Mouse (Mus musculus) ES-E14 (cell line): ENCODE measurements at regions not wholly inside any gene's neighbourhood (a gene's known extent, or its start where the extent isn't known, plus 50 kb on each side); places are given as distances from the start of the nearest gene placed in this dataset.

Experiments
- DNase-seq: peaks from one replicate; pipeline ENCODE4 v3.0.0-alpha.2; 2013; ENCODE audit warnings: low read depth, low spot score
- H3K27ac ChIP-seq: 2 replicates; pipeline ENCODE4 v1.5.1; 2012; ENCODE audit warnings: low read depth, mild to moderate bottlenecking, low read length, moderate library complexity, mixed read lengths; ENCODE audit not compliant: poor library complexity, insufficient read depth, severe bottlenecking
- H3K36me3 ChIP-seq: 2 replicates; pipeline ENCODE4 v1.6.1; 2012; ENCODE audit warnings: mild to moderate bottlenecking, low read length, moderate library complexity, mixed read lengths; ENCODE audit not compliant: control insufficient read depth, poor library complexity, insufficient read depth, severe bottlenecking
- H3K4me1 ChIP-seq, 2 experiments: fragments of 150-350 bp in 1 of 2; sonication (generic) in 1 of 2; 2 replicates each; pipeline ENCODE4 v1.6.1; 2012; ENCODE audit warnings: low read length in 2 of 2, mild to moderate bottlenecking in 1 of 2, mixed read lengths in 1 of 2; ENCODE audit not compliant: control insufficient read depth in 2 of 2, insufficient read depth in 2 of 2, poor library complexity in 1 of 2
- H3K4me3 ChIP-seq, 2 experiments: fragments of 150-350 bp in 1 of 2; sonication (generic) in 1 of 2; 2 replicates each; pipeline ENCODE4 v1.5.1; 2012; ENCODE audit warnings: low read length in 2 of 2, low read depth in 1 of 2, mild to moderate bottlenecking in 1 of 2, mixed read lengths in 1 of 2; ENCODE audit not compliant: insufficient read depth in 1 of 2, poor library complexity in 1 of 2, severe bottlenecking in 1 of 2
- H3K9ac ChIP-seq: 2 replicates; pipeline ENCODE4 v1.6.1; 2012; ENCODE audit warnings: low read depth, mild to moderate bottlenecking, low read length, mixed read lengths; ENCODE audit not compliant: poor library complexity, insufficient read depth, severe bottlenecking
- H3K9me3 ChIP-seq: fragments of 150-350 bp; sonication (generic); 2 replicates; pipeline ENCODE4 v1.6.1; 2012; ENCODE audit warnings: low read depth, mild to moderate bottlenecking, low read length; ENCODE audit not compliant: control insufficient read depth, insufficient read depth
- CHD2 ChIP-seq: IDR thresholded peaks from 2 replicates; pipeline ENCODE4 v1.6.1; 2014; ENCODE audit warnings: mild to moderate bottlenecking, low read depth, low read length, inconsistent platforms
- HCFC1 ChIP-seq: IDR thresholded peaks from 2 replicates; pipeline ENCODE4 v1.6.1; 2012; ENCODE audit warnings: low read length, inconsistent platforms, borderline replicate concordance; ENCODE audit not compliant: insufficient read depth
- MAFK ChIP-seq: IDR thresholded peaks from 2 replicates; pipeline ENCODE4 v1.6.1; 2014; ENCODE audit warnings: mild to moderate bottlenecking, low read depth, low read length, inconsistent platforms; ENCODE audit not compliant: insufficient read depth
- ZC3H11A ChIP-seq: IDR thresholded peaks from 2 replicates; pipeline ENCODE4 v1.6.1; 2012; ENCODE audit warnings: low read depth, mild to moderate bottlenecking, inconsistent platforms, low read length, borderline replicate concordance
- ZNF384 ChIP-seq: IDR thresholded peaks from 2 replicates; pipeline ENCODE4 v1.6.1; 2012; ENCODE audit warnings: low read depth, low read length, inconsistent platforms
- in situ Hi-C, 2 experiments: fragments of 600-800 bp; cut with MboI; formaldehyde crosslinking; loops; one replicate each; pipeline ENCODE4 v1.15.1; 2025; ENCODE audit warnings: low sequenced_read_pairs in 2 of 2, inconsistent platforms in 1 of 2; ENCODE audit not compliant: unreplicated experiment in 2 of 2

- Histone ChIP-seq H3K4me1 (no peaks in the 10 kb centered on the region), H3K9ac (no peak overlapping the region), H3K4me3 (no peak overlapping the region), H3K36me3 (no peaks in the 10 kb centered on the region), H3K27ac (no peak overlapping the region), H3K9me3 (no peaks in the 10 kb centered on the region)
- no peak for DNase-seq
- in situ Hi-C loops, result no loop called here
- TF ChIP-seq ZC3H11A, result no peak
- TF ChIP-seq CHD2, result no peak
- no peak for TF ChIP-seq ZNF384
- TF ChIP-seq MAFK, result no peak
Observed at GRCm38 (mm10) chrX:166731354-166731753, 145.8 kb upstream of the Egfl6 start.

GRCm38 (mm10) chrX:166728622-166728928 is 143.1 kb upstream of the Egfl6 start:
- Histone ChIP-seq H3K4me3 (no peak overlapping the region), H3K36me3 (no peaks in the 10 kb centered on the region), H3K9ac (no peak overlapping the region), H3K9me3 (no peaks in the 10 kb centered on the region), H3K4me1 (no peaks in the 10 kb centered on the region), H3K27ac (no peak overlapping the region)
- in situ Hi-C loops, result no loop called here
- DNase-seq, result no peak
- no peak for TF ChIP-seq ZC3H11A
- TF ChIP-seq CHD2, result no peak

DNA sequence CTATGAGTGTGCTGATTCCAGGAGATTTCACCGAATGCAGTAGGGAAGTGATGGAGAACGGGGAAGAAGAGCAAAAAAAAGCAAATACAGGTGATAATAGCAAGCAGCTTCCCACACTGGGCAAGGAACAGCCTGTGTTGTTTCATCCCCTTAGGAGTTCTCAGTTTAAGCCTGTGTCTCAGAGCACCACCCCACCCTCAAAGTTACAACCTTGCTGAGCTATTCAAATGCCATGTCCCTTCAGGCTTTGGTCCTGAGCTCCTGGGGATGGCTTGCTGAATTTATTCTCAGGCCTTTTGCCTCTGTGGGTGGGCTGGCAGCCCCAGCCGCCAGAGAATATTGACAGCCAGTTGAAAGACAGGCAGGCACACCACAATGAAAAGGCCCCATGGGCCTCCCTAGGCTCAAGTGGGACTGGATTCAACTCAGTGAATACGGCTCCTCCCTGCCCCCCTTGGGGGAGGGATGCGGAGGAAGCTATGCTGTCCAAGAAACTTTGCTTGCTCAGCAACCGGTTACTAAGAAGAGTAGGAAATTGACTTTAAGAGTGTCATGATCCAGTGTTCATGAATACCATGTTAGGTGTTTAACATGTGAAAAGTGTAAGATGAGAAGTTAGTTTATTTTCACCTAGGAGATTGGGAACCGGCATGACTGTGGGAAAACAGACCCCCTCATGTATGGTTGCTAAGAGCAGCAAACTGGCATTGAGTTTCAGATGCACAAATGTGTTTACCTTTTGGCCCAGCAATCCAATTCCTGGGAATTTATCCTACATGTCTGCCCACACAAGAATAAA is 142.5 kb upstream of the Egfl6 start:
- Histone ChIP-seq H3K36me3 (no peaks in the 10 kb centered on the region), H3K27ac (no peak overlapping the region), H3K9me3 (no peaks in the 10 kb centered on the region), H3K9ac (no peak overlapping the region), H3K4me1 (no peaks in the 10 kb centered on the region), H3K4me3 (no peak overlapping the region)
- peak; percentile 11 for DNase-seq
- in situ Hi-C loops, result no loop called here
- TF ChIP-seq ZC3H11A (no peak), ZNF384 (no peak), CHD2 (no peak), HCFC1 (no peak), MAFK (no peak)

- no peak overlapping the region for H3K4me3 ChIP-seq
- no peaks in the 10 kb centered on the region for H3K9me3 ChIP-seq
- TF ChIP-seq MAFK, result no peak
- no peak for TF ChIP-seq ZC3H11A
- no peak for TF ChIP-seq CHD2
- no peak overlapping the region for H3K9ac ChIP-seq
- no peaks in the 10 kb centered on the region for H3K36me3 ChIP-seq
- DNase-seq, result no peak
- in situ Hi-C loops, result no loop called here
- no peak overlapping the region for H3K27ac ChIP-seq
- no peaks in the 10 kb centered on the region for H3K4me1 ChIP-seq
Observed at GRCm38 (mm10) chrX:166725761-166726503, 140.4 kb upstream of the Egfl6 start.

- Histone ChIP-seq H3K27ac (no peak overlapping the region), H3K9ac (no peak overlapping the region), H3K4me1 (no peaks in the 10 kb centered on the region), H3K9me3 (no peaks in the 10 kb centered on the region), H3K4me3 (no peak overlapping the region), H3K36me3 (no peaks in the 10 kb centered on the region)
- DNase-seq, result no peak
- in situ Hi-C loops, result no loop called here
- TF ChIP-seq ZNF384 (no peak), ZC3H11A (no peak)
Observed at GRCm38 (mm10) chrX:166718075-166718474, 132.6 kb upstream of the Egfl6 start.
